Mouse (Mus musculus): ENCODE data around the gene Prkar1b.

- TF ChIP-seq CTCF (IDR thresholded peaks at IDR 0.05; ENCODE audit: extremely low read depth, insufficient read length, insufficient replicate concordance, low read depth, low read length) (peak; percentile 76; the same call in 1 of the 2 replicates), POLR2A (IDR thresholded peaks at IDR 0.05; ENCODE audit: low read depth, low read length) (0 out of 2 replicates have a peak, but pooled peaks have one; percentile 28)
These were observed 142.5 kb downstream of the Prkar1b start for GRCm38 (mm10) chr5:139007141-139007775.

Measured in small intestine, adult 2 months (tissue).